Mouse (Mus musculus) limb, embryonic 14.5 days (tissue): Measurements from ENCODE around the gene Lrmp. TPM values are rescaled to one million over a fixed set of nuclear protein-coding genes. Genes with fewer than 3 reads are reported as not detected.

Source experiments
- ATAC-seq: fragments of 200-750 bp; cut with Nextera tagmentation; 2 replicates; pipeline ENCODE4 v1.8.0; 2017; ENCODE audit warnings: low read depth, moderate number of reproducible peaks, moderate TSS enrichment; ENCODE audit not compliant: low FRiP score
- DNase-seq: peaks from one replicate; pipeline ENCODE4 v3.0.0-alpha.2; 2015; ENCODE audit warnings: low spot score
- H3K27ac ChIP-seq: fragments of 300-500 bp; sonication (generic); replicated peaks from 2 replicates; pipeline ENCODE4 v1.5.1; 2014; ENCODE audit warnings: low read depth, mild to moderate bottlenecking, low read length, moderate library complexity, mixed read lengths
- H3K27me3 ChIP-seq: fragments of 300-500 bp; sonication (generic); 2 replicates; pipeline ENCODE4 v1.6.1; 2014; ENCODE audit warnings: low read length, mixed read lengths; ENCODE audit not compliant: control insufficient read depth, insufficient read depth
- H3K36me3 ChIP-seq: fragments of 300-500 bp; sonication (generic); 2 replicates; pipeline ENCODE4 v1.6.1; 2014; ENCODE audit warnings: mild to moderate bottlenecking, low read length, moderate library complexity, mixed read lengths; ENCODE audit not compliant: control insufficient read depth, insufficient read depth
- H3K4me1 ChIP-seq: fragments of 300-500 bp; sonication (generic); 2 replicates; pipeline ENCODE4 v1.6.1; 2014; ENCODE audit warnings: antibody characterized with exemption, low read length, mixed read lengths; ENCODE audit not compliant: control insufficient read depth, insufficient read depth
- H3K4me2 ChIP-seq: fragments of 300-500 bp; sonication (generic); replicated peaks from 2 replicates; pipeline ENCODE4 v1.6.1; 2014; ENCODE audit warnings: low read depth, mild to moderate bottlenecking, low read length, moderate library complexity; ENCODE audit not compliant: severe bottlenecking
- H3K4me3 ChIP-seq: fragments of 300-500 bp; sonication (generic); replicated peaks from 2 replicates; pipeline ENCODE4 v1.5.1; 2014; ENCODE audit warnings: low read length
- H3K9ac ChIP-seq: fragments of 300-500 bp; sonication (generic); 2 replicates; pipeline ENCODE4 v1.6.1; 2014; ENCODE audit warnings: mild to moderate bottlenecking, low read depth, low read length, moderate library complexity; ENCODE audit not compliant: severe bottlenecking
- H3K9me3 ChIP-seq: fragments of 300-500 bp; sonication (generic); 2 replicates; pipeline ENCODE4 v1.6.1; 2016; ENCODE audit warnings: low read length; ENCODE audit not compliant: control insufficient read depth
- POLR2A ChIP-seq: fragments of 200-500 bp; IDR thresholded peaks from 2 replicates; pipeline ENCODE4 v1.8.0; 2012; ENCODE audit warnings: inconsistent platforms, mild to moderate bottlenecking, moderate library complexity, borderline replicate concordance; ENCODE audit not compliant: insufficient read depth, insufficient read length; ENCODE audit errors: extremely low read depth
- WGBS: fragments of 180-500 bp; shearing (Covaris S2); extraction: QIAGEN DNeasy Blood & Tissue Kit; methylation state at CpG from one replicate; pipeline ENCODE4 v1.1.7; 2014; 5-methylcytosine and 5-hydroxymethylcytosine counted together
- polyA plus RNA-seq, 2 experiments: library from polyadenylated mRNA; depleted of rRNA in 1 of 2; stranded (reverse) in 1 of 2; unstranded in 1 of 2; fragments of >200 nt; fragmentation: Nextera tagmentation in 1 of 2; extraction: Ambion mirVana in 1 of 2; gene quantifications; 2 replicates each; pipeline versions ENCODE4 v1.2.1 to v1.2.3; 2012 to 2014

Gene Lrmp
- polyA plus RNA-seq, 2 experiments, result 4.3 to 5.5 TPM

DNA sequence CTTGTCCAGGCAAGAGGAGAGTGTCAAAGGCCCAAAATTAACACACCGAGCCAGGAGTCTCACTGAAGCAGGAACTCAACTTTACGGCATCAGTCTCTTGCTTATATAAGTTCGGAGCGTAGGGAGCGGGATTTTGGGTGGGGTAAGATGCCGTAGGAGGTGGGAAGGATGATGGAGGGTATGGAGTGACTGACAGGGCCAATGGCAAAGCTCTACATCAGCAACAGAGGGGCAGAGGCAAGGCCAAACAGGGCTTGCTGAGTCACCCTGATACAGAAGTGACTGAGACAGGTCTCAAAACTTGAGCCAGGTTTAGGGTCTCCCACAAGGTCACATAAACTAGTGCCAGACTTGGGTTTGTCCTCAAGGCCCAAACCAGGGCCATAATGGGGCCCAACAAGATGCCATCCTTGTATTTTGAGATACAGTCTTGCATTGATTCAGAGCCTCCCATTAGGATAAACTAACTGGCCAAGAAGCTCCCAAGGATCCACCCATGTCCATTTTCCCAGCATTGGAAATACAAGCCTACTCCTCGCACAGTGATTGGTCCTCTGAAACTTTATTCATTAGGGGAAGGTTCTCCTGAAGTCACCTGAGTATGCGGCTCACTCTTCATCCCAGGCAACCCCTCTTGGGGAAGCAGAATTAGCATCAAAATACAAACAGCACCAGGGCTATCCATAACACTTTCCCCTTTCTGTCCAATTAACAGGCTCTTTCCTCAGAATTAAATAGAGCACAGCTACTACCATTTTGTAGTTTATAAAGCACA, 30.9 kb upstream of the Lrmp start:
- no peaks in the 10 kb centered on the region for H3K4me1 ChIP-seq
- no peak for TF ChIP-seq POLR2A
- no peak overlapping the region for H3K9ac ChIP-seq
- 84% methylated on average over 8 of the region's 8 CpGs for WGBS
- H3K9me3 ChIP-seq, result no peaks in the 10 kb centered on the region
- DNase-seq (no peak), ATAC-seq (no peak)
- no peak overlapping the region for H3K27ac ChIP-seq
- no peaks in the 10 kb centered on the region for H3K27me3 ChIP-seq
- H3K4me3 ChIP-seq, result no peak overlapping the region
- H3K36me3 ChIP-seq, result no peaks in the 10 kb centered on the region
- no peak overlapping the region for H3K4me2 ChIP-seq

GRCm38 (mm10) chr6:145088451-145089113, 26.9 kb upstream of the Lrmp start:
- no peak overlapping the region for H3K27ac ChIP-seq
- TF ChIP-seq POLR2A, result no peak
- no peaks in the 10 kb centered on the region for H3K36me3 ChIP-seq
- no peak overlapping the region for H3K4me3 ChIP-seq
- H3K9me3 ChIP-seq, result no peaks in the 10 kb centered on the region
- no peaks in the 10 kb centered on the region for H3K4me1 ChIP-seq
- ATAC-seq (no peak), DNase-seq (peak; percentile 38)
- no peak overlapping the region for H3K4me2 ChIP-seq
- WGBS, result 47% methylated on average over 4 of the region's 4 CpGs
- no peaks in the 10 kb centered on the region for H3K27me3 ChIP-seq
- H3K9ac ChIP-seq, result no peak overlapping the region

GRCm38 (mm10) chr6:145089373-145089772, 26.1 kb upstream of the Lrmp start:
- no peak for DNase-seq
- Histone ChIP-seq H3K4me2 (no peak overlapping the region), H3K4me3 (no peak overlapping the region), H3K27ac (no peak overlapping the region), H3K27me3 (no peaks in the 10 kb centered on the region), H3K36me3 (no peaks in the 10 kb centered on the region), H3K9me3 (no peaks in the 10 kb centered on the region), H3K4me1 (no peaks in the 10 kb centered on the region), H3K9ac (no peak overlapping the region)
- no peak for ATAC-seq
- WGBS, result 89% methylated on average over 4 of the region's 4 CpGs
- no peak for TF ChIP-seq POLR2A

DNA sequence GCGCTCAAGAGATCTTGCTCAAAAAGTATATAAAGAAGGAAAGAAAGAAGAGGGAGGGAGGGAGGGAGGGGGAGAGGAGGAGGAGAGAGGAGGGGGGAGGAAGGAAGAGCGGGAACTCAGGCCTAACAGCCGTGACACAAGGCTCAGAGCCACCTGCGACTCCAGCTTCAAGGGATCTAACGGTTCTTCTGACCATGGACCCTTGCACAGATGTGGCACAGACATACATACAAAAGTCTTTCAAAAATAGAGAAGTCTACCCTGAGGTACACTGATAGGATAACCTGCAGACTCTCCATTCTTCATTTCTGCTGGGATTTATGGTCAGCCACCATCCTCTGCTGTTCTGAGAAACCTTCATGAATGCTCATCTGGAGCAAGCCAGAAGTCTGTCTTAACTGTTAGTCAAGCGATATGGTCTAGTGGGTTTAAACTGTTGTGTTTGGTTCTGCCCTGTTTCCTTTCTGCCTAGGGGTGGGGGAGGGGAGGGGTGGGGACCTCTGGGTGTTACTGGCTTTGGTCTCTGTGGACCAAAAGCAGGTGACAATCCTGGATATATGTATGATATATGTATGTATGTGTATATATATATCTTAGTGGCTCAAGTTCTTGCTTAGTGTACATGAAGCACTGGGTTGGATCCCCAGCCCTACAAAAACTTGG, 25.1 kb upstream of the Lrmp start:
- no peak for ATAC-seq
- H3K27me3 ChIP-seq, result no peaks in the 10 kb centered on the region
- no peaks in the 10 kb centered on the region for H3K36me3 ChIP-seq
- no peaks in the 10 kb centered on the region for H3K4me1 ChIP-seq
- no peak overlapping the region for H3K4me2 ChIP-seq
- H3K9ac ChIP-seq, result no peak overlapping the region
- H3K27ac ChIP-seq, result no peak overlapping the region
- H3K4me3 ChIP-seq, result no peak overlapping the region
- H3K9me3 ChIP-seq, result no peaks in the 10 kb centered on the region
- WGBS, result 73% methylated on average over 6 of the region's 6 CpGs
- DNase-seq, result no peak
- TF ChIP-seq POLR2A, result no peak

DNA sequence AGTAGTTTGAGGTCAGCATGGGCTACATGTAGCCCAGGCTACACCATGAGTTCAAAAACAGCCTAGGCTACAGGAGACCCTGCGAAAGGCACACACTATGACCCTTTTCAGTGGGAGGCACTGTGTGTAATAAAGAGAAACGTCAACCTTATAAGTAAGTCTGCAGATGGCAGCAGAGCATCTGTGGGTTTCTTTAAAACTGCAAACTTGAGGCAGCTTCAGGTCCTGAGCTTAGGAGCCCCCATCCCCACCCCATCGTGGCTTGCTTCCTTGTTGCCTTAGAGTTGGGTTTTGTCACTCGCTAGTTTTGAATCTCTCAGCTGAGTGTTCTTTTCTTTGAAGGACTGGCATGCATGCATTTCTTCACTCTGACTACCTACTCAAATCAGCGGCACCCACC, 24.5 kb upstream of the Lrmp start:
- no peak for TF ChIP-seq POLR2A
- no peak overlapping the region for H3K9ac ChIP-seq
- H3K4me1 ChIP-seq, result no peaks in the 10 kb centered on the region
- no peak overlapping the region for H3K4me2 ChIP-seq
- H3K9me3 ChIP-seq, result no peaks in the 10 kb centered on the region
- no peaks in the 10 kb centered on the region for H3K36me3 ChIP-seq
- no peak overlapping the region for H3K4me3 ChIP-seq
- H3K27ac ChIP-seq, result no peak overlapping the region
- ATAC-seq, result no peak
- 66% methylated on average over 5 of the region's 5 CpGs for WGBS
- no peaks in the 10 kb centered on the region for H3K27me3 ChIP-seq
- no peak for DNase-seq
